Mouse (Mus musculus) thymus, adult 18-20 months (tissue): Measurements from ENCODE around the gene Olfr91.
"Not testable (repeated sequence)": the region's sequence is repeated elsewhere in the genome, so short reads cannot be mapped to it uniquely, and the experiment has no call there.

Experiments used
- DNase-seq, 2 experiments: peaks; one replicate each; pipeline ENCODE4 v3.0.0; 2022; ENCODE audit warnings: mixed read lengths in 2 of 2

The Olfr91 gene

DNA sequence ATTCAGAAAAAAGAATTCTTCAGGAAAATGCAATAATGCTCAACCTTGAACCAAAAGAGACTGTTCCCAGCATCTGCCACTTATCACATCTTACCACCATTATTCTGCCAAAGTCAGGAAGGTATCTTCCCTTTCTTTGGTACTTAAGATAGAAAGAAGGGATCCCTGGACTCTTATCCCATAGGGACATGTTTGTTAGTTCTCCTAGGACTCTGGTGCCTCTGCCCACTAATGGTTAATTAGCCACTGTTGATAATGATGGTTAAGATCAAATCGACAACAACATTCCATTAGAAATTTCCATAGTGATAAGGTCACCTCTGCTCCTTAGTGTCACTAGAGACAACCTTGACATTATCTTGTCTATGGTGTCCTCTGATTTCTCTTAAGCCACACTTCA lies at the start of gene Olfr91:
Olfr91 (minus strand) TSS at position 101 of the 400 bp plus-strand sequence.
- DNase-seq: no peak

DNA sequence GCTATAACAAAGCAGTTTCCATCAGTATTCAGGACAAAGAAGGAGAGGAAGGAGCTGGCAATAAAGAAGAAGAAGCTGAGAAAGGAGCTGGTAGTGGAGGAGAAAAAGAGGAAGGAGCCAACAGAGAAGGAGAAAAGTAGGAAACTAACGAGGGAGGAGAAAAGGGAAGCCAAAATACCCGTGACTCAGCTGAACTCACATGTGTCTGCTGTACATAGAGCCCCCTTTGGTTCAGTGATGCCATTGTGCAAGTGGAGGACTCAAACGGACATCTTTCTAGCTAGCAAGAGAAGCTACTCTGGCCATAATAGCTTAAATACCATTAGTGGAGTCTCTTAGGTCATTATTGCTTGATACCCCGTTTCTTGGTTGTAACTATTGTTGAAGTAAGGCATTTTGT lies 33.3 kb upstream of the Olfr91 start:
- not testable (repeated sequence) for DNase-seq

DNA sequence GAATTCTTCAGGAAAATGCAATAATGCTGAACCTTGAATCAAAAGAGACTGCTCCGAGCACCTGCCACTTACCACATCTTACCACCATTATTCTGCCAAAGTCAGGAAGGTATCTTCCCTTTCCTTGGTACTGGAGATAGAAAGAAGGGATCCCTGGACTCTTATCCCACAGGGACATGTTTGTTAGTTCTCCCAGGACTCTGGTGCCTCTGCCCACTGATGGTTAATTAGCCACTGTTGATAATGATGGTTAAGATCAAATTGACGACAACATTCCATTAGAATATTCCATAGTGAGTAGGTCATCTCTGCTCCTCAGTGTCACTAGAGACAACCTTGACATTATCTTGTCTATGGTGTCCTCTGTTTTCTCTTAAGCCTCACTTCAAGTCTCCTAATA lies 21.9 kb upstream of the Olfr91 start, which contains the start of gene Olfr92:
Olfr92 (minus strand) TSS at position 101 of the 400 bp plus-strand sequence.
- no peak for DNase-seq

DNA sequence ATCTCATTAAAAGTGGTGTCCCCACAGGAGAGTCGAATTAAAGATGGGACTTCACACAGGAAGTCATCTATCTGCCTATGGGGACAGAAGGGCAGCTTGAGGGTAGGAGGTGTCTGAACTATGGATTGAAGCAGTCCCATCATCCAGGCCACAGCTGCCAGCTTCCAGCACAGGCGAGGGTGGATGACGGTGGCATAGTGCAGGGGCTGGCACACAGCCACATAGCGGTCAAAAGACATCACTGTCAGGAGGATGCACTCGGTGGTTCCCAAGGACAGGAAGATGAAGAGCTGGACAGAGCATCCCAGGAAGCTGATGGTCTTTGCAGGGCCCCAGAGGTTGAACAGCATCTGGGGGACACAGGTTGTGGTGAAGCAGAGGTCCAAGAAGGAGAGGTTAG lies 4.8 kb downstream of the Olfr91 start:
- no peak for DNase-seq

DNA sequence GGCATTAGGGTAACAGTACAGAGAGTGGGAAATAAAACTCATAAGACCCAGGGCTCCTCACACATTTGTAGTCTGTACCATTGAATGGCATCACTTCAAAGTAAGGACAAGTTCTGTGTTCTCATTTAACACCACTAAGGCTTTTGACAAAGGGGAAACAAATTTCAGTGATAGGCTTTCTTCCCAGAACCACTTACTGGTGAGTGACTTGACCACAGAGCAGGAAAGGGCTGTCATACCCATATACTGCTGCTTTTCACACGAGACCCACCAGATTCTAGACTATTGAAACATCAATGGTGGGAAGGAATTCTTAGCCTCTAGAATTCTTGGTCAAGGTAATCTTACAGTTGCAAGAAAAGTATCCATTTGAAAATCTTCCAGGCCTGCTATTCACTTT lies 5.9 kb downstream of the Olfr91 start:
- DNase-seq: no peak

DNA sequence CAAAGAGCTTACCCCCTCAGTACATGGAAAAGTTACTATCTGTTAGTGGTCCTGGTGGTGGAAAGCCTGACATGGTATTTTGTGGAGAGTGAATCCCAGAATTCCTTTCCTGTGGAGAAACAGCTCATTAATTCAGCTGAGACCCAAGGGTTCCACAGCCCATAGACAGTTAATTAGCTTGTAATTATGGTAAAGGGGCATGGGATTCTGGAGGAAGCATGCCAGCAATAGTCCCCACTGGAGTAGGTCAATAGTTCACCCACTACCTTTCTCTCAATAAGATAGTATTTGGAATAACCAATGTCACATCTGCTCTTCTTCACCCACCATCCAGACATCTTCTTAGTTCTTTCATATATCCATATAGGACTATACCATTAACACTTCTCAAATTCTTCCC lies 9.7 kb downstream of the Olfr91 start, which contains the start of gene Olfr90:
Olfr90 (minus strand) TSS at position 101 of the 400 bp plus-strand sequence.
- no peak for DNase-seq

DNA sequence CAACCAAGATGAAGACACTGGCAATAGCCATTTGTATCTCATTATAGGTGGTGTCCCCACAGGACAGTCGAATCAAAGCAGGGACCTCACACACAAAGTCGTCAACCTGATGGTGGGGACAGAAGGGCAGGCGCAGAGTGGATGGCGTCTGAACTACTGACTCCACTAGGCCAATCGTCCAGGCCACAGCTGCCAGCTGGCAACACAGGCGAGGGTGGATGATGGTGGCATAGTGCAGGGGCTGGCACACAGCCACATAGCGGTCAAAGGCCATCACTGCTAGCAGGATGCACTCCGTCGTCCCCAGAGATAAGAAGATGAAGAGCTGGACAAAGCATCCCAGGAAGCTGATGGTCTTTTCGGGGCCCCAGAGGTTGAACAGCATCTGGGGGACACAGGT lies 12.5 kb downstream of the Olfr91 start:
- no peak for DNase-seq

DNA sequence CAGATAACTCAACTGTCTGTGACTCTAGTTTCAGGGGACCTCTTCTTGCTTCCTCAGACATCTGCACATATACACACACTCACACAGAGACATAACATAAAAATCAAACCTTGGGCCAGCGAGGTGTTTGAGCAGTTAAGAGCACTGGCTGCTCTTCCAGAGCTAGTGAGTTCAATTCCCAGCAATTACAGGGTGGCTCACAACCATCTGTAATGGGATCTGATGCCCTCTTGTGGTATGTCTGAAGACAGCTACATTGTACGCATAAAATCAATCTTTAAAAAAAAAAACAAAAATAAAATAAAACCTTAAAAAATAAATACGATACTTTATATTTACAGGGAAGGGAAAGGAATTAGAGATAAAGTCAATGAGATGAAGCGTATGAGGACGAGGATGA lies 13.4 kb downstream of the Olfr91 start:
- DNase-seq: no peak

DNA sequence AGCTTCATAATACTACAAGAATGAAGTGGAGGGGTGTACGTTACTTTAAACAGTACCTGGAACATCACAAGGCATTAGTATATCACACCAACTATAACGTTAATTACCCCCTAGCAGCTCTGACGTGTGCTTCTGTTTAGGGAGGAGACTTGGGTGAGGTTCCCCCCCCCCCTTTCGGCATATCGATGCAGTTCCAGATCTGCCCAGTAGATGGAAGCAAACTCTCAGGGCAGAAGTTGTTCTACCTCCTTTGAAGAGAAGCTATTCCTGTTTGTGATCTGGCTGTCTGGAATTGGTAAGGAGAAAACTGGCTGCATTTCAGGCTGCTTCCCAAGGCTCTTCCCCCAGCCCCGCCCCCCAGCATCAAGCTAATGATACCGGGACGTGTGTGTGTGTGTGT lies 14.8 kb downstream of the Olfr91 start:
- no peak for DNase-seq

DNA sequence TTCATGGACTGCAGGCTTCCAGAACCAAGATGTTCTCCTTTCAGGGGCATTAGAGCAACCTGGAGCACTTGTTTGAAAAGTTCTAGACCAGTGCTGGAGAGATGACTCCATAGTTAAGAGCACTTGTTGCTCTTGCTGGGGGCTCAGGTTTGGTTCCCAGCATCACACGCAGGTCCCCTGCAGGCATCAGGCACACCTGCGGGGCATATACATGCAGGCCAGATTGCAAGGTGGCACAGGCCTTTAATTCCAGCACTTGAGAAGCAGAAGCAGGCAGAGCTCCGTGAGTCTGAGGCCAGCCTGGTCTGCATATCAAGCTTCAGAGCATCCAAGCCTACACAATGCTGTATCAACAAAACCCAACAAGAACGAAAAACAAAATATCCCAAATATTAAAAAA lies 16.4 kb downstream of the Olfr91 start:
- no peak for DNase-seq

DNA sequence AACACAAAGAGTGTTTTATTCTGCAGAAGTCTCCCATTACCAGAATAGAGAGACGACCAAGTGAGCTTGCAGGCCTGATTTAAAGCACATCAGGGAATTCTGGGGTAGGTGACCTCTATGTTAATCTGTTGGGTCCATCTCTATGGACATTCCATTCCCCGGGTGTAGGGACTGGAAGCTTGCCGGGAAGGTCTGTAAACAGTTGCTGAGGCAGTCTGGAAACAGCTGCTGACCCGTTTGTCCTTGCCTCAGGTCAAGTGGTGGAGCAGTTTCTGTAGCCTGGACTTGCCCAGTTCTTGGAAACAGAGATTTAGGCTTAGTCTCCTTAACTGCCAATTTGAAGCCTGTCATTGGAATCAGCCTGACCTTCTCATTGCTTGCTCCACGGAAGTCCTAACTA lies 18.0 kb downstream of the Olfr91 start:
- no peak for DNase-seq

DNA sequence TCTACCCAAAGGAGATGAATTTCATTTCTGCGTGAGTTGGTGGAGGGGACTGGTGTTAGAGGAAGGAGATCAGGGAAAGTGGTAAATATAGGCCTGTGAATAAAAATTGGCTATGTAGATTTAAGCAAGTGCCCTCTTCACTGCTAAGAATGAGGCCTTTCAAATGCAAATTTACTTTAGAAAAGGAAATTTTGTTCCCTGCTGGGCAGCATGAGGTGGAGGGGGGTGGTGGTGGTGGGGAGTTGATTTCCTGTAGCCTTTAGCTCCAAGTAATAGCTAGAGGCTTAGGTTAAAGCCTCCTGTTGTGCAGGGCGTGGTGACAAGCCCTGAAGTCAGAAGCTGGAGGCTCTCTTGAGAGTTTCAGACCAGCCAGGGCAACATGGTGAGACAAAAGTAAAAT lies 19.1 kb downstream of the Olfr91 start:
- no peak for DNase-seq

DNA sequence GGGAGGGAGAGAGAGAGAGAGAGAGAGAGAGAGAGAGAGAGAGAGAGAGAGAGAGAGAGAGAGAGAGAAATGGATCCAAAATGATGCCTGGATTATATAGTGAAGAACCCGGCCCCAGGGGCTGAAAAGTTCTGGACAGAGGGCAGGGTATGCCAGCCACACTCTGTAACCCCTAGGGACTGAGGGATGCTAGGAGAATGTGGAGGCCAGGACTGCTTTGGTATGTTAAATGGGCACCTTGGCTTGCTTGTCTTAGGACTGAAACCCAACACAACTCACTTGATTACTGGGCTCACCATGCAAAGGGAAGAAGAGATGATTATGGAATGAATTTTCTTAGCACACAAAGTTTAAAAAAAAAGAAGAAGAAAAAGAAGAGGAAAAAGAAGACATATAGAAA lies 19.9 kb downstream of the Olfr91 start:
- DNase-seq: no peak

DNA sequence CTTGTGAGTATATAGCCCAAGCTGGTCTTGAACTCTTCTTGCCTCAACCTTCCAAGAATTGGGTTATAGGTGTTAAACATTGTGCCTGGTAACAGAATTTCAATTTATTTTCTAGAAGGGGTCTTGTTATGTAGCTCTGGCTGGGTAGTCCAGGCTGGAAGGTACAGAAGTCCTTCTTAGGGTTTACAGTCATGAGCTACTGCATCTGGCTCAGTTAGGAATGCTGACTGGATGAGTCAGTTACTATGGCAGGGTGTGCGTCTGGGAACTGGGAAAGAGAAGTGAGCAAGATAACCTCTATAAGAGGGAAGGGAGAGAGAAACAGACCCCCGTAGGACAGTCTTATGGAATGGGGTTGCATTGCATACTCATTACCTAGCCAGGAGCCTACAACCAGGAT lies 22.3 kb downstream of the Olfr91 start:
- no peak for DNase-seq

DNA sequence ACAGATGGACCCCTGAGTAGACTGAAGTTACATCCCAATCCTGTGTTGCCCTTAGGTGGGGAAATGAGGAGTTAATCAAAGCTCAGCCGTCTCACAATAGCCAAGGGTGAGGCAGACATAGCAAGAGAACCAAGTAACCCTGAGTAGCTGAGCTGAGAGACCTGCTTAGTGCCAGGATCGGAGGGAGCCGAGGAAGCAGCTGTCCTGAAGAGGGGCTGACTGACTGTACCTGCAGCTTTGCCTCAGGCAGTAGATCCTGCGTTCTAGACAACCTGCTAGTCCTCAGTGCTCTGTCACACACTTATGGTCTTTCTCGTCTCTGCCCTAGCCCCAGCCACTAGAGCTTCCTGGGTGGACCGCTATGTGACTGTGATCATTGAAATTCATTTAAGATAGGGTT lies 22.9 kb downstream of the Olfr91 start:
- DNase-seq: no peak

DNA sequence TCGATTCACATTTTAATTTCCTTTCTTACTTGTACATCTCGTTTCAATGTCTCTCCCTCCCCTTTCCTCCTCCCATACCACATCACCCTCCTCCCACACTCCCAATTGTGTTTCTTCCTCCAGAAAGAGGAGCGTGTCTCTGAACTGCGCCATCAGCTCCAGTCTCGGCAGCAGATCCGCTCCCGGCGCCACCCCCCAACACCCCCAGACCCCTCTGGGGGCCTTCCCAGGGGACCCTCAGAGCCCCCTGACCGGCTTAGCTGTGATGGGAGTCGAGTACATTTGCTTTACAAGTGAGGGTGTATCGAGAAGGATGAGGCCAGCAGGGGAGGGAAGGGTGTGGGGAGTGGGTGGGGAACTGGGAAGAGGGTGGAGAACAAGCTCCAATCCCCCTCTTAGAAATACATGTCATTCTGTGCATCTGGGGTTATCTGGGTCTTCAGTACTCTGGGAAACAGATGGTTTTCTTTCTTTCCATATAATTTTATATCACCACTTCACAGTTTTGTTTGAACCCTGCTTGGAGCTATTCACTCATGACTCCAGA lies 25.3 kb downstream of the Olfr91 start:
- DNase-seq: no peak

DNA sequence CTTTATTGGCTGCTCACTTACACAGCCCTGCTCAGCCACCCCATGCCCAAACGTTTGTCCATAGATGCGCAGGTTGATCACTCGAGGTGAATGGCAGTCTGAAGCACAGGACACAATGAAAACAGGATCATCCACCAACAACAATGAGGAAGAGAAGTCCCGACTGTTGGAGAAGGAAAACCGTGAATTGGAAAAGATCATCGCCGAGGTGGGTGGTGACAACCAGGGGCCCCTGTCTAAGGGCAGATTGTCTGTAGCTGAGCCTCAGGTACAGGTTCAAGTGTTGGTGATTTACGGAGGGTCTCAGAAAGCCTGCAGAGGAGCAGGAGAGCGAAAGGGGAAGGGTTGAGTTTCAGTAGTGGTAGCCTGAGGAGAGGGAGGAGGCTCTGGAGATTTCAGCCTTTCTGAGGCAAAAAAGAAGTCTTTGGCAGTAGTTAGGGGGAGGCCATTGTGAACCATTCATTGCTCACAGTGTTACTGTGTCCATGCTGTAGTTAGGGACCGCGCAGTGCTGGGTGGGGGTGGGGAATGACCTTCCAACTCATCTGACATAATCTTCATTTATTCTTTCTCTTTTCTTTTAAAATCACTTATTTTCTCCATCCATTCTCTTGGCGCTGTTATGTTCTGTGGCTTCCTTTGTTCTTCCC lies 25.9 kb downstream of the Olfr91 start:
- DNase-seq: no peak

DNA sequence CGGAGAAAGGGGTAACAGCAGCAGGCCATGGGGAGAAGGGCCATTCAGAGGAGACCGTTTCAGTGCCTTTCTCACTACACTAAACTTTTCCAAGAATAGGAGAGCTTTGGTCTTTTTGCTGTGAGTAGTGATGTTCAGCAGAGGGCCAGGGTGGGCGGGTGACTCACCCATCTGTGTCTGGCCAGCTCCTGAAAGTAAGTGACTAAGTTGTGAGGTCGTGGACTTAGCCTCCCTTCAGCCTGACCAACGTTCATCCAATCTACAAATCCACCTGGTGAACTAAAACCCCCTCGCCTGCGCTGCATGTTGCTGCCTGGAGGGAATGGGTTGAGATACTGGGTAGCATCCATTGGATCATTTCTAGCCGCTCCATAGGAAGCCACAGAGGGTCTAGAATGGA lies 28.0 kb downstream of the Olfr91 start:
- no peak for DNase-seq

DNA sequence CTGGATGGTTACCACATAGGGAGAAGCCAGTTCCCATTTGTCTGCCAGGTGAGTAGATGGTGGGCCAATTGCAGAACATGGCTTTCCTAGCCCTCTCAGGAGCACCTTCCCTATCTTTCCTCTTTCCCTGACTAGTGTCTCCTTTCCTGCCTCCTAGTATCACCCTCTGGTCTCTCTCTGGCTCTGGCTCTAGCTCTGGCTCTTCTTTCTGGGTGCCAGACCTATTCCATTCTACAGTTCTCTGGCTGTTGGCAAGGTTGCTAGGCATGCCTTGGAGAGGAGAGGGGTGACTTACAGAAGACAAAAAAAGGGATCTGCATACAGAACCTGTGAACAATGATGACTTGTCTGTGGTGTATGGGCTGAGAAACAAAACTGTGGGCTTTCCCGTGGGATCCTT lies 30.2 kb downstream of the Olfr91 start:
- DNase-seq: no peak

DNA sequence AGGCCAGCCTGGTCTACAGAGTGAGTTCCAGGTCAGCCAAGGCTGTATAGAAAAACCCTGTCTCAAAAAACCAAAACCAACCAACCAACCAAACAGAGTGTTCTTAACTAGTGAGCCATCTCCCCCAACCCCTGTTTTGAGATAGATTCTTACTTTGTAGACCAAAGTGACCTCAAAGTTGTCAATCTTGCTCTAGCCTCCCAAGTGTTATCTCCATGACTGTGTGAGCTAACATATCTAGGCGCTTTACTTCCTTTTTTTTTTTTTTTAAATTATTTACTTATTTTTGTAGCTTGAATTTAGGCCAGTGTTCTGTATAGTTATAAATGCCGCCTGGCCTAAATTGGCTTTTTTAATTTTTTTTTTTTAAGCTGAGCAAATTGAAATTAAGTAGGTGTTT lies 32.1 kb downstream of the Olfr91 start:
- DNase-seq: no peak

DNA sequence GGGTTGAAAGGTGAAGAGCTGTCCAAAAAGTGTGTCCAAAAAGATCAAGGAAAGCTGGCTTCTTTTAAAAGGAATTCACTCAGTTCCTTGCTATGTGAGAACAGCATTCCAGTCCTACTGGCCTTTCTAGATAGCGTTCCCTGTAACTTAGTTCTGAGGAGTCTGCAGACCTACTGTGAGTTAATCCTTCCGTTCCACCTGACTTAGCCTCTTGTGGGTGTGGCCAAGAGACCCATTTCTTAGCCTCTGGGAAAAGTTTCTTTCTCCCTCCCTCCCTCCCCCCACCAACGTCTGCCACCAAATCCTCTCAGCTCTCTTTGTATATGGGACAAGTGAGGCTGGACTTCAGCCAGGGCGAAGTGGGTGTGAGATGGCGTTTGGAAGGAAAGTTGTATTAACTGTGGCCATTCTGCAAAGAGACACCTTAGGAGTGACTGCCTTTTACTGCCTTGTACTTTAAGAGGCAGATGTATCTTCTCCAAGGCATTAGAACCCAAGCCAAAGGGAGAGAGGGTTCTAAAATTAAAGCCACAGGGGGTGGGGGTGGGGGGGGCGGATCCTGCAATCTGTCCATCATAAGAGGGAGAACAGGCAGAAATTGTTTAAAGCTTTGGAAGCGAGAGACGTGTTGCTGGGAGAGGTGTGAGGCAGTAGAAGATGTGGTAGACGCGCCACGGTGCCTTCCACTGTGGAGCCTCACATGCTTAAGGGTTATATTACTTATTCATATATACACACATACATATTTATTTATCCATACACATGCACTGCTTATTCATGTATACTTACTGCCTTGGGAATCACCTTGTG lies 34.2 kb downstream of the Olfr91 start:
- no peak for DNase-seq

DNA sequence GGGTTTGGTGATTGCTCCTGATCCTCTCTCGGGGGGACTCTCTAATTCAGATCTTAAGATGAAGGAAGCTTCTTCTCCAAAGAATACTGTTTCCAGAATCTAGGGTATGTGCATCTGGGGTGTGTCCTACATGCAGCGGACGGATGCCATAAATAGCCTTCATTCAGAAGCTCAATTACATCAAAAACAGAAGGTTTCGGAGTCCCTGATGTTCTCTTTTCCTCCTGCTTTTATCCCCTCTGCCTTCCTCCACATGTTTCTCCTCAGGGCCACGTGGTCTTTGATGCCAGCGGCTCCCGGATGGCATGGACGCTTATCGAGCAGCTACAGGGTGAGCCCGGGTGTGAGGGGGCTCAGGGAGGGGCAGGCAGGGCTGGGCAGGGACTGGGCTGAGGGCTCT lies 35.0 kb downstream of the Olfr91 start:
- DNase-seq: no peak

DNA sequence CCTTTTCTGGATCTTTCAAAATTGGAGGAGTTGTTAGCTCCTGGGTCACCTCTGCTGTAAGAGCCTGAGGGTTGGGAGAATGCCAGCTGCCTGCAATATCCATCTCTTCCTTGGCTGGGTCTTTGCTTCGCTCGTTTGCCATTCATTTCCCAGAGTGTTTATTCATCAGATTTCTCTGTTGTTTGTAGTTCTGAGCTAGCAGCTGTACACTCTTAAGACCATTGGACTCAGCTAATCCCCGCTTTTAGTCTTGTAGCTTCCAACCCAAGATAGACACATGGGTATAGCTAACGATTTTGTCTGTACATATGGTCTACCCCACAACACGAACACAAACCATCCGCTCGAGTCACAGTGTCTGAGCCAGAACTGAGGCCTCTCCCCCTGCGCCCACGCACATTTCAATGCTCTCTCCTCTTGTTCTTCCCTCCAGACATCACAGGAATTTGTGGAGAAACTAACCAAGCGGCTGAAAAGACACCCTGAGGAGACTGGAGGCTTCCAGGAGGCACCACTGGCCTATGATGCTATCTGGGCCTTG lies 35.9 kb downstream of the Olfr91 start:
- DNase-seq: no peak

DNA sequence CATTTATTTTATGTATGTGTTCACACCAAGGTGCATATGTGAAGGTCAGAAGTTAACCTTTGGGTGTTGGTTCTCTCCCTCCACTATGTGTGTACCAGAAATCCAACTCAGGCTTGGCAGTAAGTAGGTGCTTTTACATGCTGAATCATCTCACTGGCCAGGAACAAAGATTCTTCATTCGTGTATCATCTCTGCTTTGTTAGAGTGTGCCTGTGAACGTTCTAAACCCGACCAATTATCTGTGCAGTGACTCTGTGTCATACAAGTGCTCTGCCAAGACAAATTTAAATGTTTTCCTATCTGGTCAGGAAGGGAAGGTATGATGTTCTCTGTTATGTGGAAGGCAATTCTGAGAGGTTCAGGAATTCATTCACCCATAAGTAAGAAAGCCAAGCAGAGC lies 36.6 kb downstream of the Olfr91 start:
- no peak for DNase-seq
